Mouse (Mus musculus) midbrain, embryonic 14.5 days (tissue): ENCODE results near the gene Dnajb6. TPM values are rescaled to one million over a fixed set of nuclear protein-coding genes. Genes with fewer than 3 reads are reported as not detected.

Experiments
- ATAC-seq: fragments of 200-750 bp; cut with Nextera tagmentation; 2 replicates; pipeline ENCODE4 v1.8.0; 2017; ENCODE audit warnings: moderate number of reproducible peaks, moderate library complexity; ENCODE audit not compliant: low FRiP score, low TSS enrichment
- DNase-seq: peaks from one replicate; pipeline ENCODE4 v3.0.0-alpha.2; 2015
- H3K27ac ChIP-seq: fragments of 300-500 bp; sonication (generic); replicated peaks from 2 replicates; pipeline ENCODE4 v1.5.1; 2014; ENCODE audit warnings: mild to moderate bottlenecking, low read depth, low read length, moderate library complexity
- H3K27me3 ChIP-seq: fragments of 300-500 bp; sonication (generic); 2 replicates; pipeline ENCODE4 v1.6.1; 2014; ENCODE audit warnings: low read length, control low read depth, mixed read lengths; ENCODE audit not compliant: control insufficient read depth, insufficient read depth
- H3K36me3 ChIP-seq: fragments of 300-500 bp; sonication (generic); 2 replicates; pipeline ENCODE4 v1.6.1; 2014; ENCODE audit warnings: low read length, control low read depth; ENCODE audit not compliant: control insufficient read depth, insufficient read depth
- H3K4me1 ChIP-seq: fragments of 300-500 bp; sonication (generic); 2 replicates; pipeline ENCODE4 v1.6.1; 2014; ENCODE audit warnings: mild to moderate bottlenecking, antibody characterized with exemption, low read length, control low read depth; ENCODE audit not compliant: control insufficient read depth, insufficient read depth
- H3K4me2 ChIP-seq: fragments of 300-500 bp; sonication (generic); 2 replicates; pipeline ENCODE4 v1.6.1; 2014; ENCODE audit warnings: mild to moderate bottlenecking, low read length, moderate library complexity
- H3K4me3 ChIP-seq: fragments of 300-500 bp; sonication (generic); replicated peaks from 2 replicates; pipeline ENCODE4 v1.5.1; 2014; ENCODE audit warnings: low read depth, low read length
- H3K9ac ChIP-seq: fragments of 300-500 bp; sonication (generic); replicated peaks from 2 replicates; pipeline ENCODE4 v1.6.1; 2014; ENCODE audit warnings: mild to moderate bottlenecking, low read length, moderate library complexity
- H3K9me3 ChIP-seq: fragments of 300-500 bp; sonication (generic); 2 replicates; pipeline ENCODE4 v1.6.1; 2016; ENCODE audit warnings: low read length, control low read depth, mixed read lengths; ENCODE audit not compliant: control insufficient read depth
- WGBS: fragments of 180-500 bp; shearing (Covaris S2); extraction: QIAGEN DNeasy Blood & Tissue Kit; methylation state at CpG from one replicate; pipeline ENCODE4 v1.1.7; 2014; 5-methylcytosine and 5-hydroxymethylcytosine counted together
- polyA plus RNA-seq: library from polyadenylated mRNA; unstranded; fragments of >200 nt; fragmentation: Nextera tagmentation; extraction: Ambion mirVana; gene quantifications from 2 replicates; pipeline ENCODE4 v1.2.1, GENCODE M21; 2014

The Dnajb6 gene
- polyA plus RNA-seq, 1 experiment from 2014 or later = 353 TPM

DNA sequence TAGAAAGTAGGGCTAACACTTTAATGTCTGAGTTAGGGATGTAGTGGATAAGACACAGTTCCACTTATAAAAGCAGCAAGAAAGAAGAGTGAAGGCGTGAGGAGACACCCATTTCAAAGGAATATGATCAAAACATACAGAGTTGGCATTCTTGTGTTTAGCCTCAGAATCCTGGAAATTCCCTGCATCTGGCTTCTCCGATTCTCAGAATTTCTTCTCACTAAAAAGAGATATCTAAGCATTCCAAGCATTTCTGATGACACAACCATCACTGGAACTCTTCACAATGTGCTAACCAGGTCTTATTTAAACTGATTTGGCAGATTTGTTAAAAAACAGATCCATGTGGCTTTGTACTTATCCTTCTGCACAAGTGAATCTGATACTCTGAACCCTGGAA is 112.6 kb downstream of the Dnajb6 start:
- no peak for ATAC-seq

DNA sequence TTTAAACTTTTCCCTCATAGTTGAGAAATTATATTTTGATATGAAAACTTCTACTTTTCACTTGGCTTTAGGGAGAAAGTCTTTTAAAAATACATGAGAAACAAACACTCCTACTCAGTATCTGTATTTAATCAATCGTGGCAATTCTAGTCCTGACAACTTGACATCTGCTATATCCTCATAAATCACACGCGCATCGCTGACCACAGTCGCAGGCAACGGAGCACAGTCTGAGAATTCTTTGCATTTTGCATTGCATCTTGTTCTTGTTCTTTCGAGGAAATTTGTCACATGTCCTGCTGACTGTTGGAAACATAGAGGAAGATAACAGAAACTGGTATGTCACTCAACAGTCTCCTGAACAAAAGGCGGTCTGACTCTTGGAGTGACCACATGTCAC is 116.9 kb downstream of the Dnajb6 start:
- Histone ChIP-seq H3K9me3 (no peaks in the 10 kb centered on the region), H3K27me3 (no peaks in the 10 kb centered on the region), H3K4me3 (no peak overlapping the region), H3K9ac (no peak overlapping the region), H3K36me3 (no peaks in the 10 kb centered on the region), H3K4me2 (no peak overlapping the region), H3K4me1 (no peaks in the 10 kb centered on the region), H3K27ac (no peak overlapping the region)
- DNase-seq (peak; percentile 1), ATAC-seq (no peak)
- WGBS = 80% methylated on average over 8 of the region's 8 CpGs

More for the DNA sequence above, 112.6 kb downstream of the Dnajb6 start:
- H3K4me3 ChIP-seq = no peak overlapping the region
- no peak overlapping the region for H3K27ac ChIP-seq
- H3K4me1 ChIP-seq = no peaks in the 10 kb centered on the region
- H3K36me3 ChIP-seq = no peaks in the 10 kb centered on the region
- no peak for DNase-seq
- no peaks in the 10 kb centered on the region for H3K9me3 ChIP-seq
- H3K27me3 ChIP-seq = no peaks in the 10 kb centered on the region
- 90% methylated on average over 2 of the region's 2 CpGs for WGBS
- H3K9ac ChIP-seq = no peak overlapping the region
- H3K4me2 ChIP-seq = no peak overlapping the region

DNA sequence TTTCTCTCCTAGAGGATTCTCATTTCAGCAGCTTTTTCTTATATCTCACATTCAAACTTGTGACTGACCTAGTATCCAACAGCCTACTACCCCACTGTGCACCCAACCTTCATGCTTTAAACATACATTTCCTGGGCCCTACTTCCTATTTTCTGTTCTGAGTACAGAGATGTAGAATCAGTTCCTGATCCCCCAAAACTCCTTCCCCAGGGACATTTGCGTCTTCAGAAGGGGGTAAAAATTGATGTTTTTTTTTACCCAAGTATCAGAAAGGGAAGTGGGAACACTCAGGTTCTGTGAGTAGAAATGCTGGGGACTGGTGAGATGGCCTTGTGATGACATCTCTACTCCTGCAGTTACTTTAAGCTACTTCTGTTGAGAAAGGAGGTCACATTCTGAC is 117.5 kb downstream of the Dnajb6 start:
- no peak for DNase-seq
- 94% methylated on average over 1 of the region's 1 CpGs for whole genome bisulfite sequencing
- no peak overlapping the region for H3K4me3 ChIP-seq
- no peaks in the 10 kb centered on the region for H3K36me3 ChIP-seq
- no peaks in the 10 kb centered on the region for H3K4me1 ChIP-seq
- no peaks in the 10 kb centered on the region for H3K9me3 ChIP-seq
- no peak overlapping the region for H3K4me2 ChIP-seq
- no peaks in the 10 kb centered on the region for H3K27me3 ChIP-seq
- no peak for ATAC-seq
- H3K27ac ChIP-seq = no peak overlapping the region
- no peak overlapping the region for H3K9ac ChIP-seq

DNA sequence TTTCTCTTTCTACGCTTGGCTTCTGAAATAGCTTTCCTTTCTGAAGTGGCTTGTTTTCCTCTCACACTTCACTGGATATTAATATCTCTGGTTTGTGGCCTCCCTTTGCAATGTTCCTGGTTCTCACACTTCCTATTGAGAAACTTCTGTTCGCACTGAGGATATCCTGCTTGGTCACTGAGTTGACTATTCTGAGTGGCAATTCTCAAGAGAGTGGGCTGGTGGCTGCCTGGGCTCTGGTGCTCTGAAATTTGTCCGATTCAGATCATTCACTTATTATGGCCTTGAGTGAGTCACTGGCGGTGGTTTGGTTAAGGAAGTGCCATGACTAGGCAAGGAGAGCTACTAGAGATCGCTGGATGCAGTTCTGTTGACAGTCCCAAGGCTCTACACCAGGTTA is 118.9 kb downstream of the Dnajb6 start:
- Histone ChIP-seq H3K9me3 (no peaks in the 10 kb centered on the region), H3K4me3 (no peak overlapping the region), H3K4me1 (no peaks in the 10 kb centered on the region), H3K27ac (no peak overlapping the region), H3K27me3 (no peaks in the 10 kb centered on the region), H3K36me3 (no peaks in the 10 kb centered on the region), H3K4me2 (no peak overlapping the region), H3K9ac (no peak overlapping the region)
- no peak for DNase-seq
- no peak for ATAC-seq
- WGBS = 87% methylated on average over 5 of the region's 5 CpGs

DNA sequence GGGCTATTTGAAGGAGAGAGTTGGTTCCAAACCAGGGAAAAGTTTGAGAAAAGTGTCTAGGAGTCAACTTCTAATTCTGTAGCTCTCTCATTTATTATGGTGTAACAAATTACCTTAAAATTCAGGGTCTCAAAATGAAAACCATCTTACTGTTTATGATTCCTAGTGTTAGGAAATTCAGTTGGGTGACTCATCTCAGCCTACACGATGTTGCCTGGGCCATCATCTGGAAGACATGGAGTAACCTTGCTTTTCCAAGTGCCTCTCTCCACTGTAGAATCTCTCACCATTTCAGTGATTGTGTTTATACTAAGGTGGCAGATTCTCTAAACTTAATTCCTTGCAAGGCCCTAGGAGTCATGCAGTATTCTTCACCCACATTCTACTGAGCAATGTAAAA is 119.5 kb downstream of the Dnajb6 start:
- Histone ChIP-seq H3K4me1 (no peaks in the 10 kb centered on the region), H3K36me3 (no peaks in the 10 kb centered on the region), H3K4me2 (no peak overlapping the region), H3K27me3 (no peaks in the 10 kb centered on the region), H3K9me3 (no peaks in the 10 kb centered on the region), H3K9ac (no peak overlapping the region), H3K4me3 (no peak overlapping the region), H3K27ac (no peak overlapping the region)
- DNase-seq (no peak), ATAC-seq (no peak)
- WGBS = 84% methylated on average over 1 of the region's 1 CpGs

DNA sequence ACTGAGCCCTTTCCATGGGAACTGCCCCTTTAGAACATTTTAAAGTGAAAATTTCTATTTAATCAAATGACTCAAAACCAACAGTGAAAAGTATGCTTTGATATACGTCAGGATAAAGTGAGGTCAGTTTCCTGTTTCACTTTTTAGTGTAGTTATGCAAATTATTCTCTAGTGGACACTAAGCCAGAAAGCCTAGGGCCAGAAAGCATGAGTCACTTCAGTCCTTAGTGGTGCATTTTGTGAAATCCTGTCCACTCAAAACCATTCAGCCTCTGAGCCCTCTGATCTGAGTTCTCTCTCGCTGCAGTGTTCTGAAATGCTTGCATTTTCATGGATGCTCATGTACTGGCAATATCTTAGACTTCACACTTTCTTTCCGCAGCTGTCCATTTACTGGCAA is 126.0 kb downstream of the Dnajb6 start:
- 84% methylated on average over 3 of the region's 3 CpGs for whole genome bisulfite sequencing
- no peaks in the 10 kb centered on the region for H3K36me3 ChIP-seq
- no peaks in the 10 kb centered on the region for H3K27me3 ChIP-seq
- ATAC-seq (no peak), DNase-seq (no peak)
- H3K4me1 ChIP-seq = no peaks in the 10 kb centered on the region
- no peak overlapping the region for H3K4me2 ChIP-seq
- no peak overlapping the region for H3K27ac ChIP-seq
- H3K9ac ChIP-seq = no peak overlapping the region
- no peaks in the 10 kb centered on the region for H3K9me3 ChIP-seq
- no peak overlapping the region for H3K4me3 ChIP-seq

DNA sequence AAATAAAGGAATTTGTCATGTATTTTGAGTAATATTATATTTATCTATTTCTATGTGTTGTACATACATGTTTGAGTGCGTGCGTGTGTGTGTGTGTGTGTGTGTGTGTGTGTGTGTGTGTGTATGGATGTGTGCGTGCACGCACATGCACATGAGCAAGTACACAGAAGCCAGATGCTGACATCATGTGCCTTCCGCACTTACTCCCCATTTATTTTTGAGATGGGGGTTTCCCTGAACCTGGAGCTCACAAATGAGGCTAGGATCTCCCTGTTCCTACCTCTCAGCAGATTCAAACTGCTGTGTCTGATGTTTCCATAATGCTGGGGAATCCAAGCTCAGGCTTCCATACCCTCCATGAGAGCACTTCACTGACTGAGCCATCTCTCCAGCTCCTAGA is 126.9 kb downstream of the Dnajb6 start:
- no peaks in the 10 kb centered on the region for H3K27me3 ChIP-seq
- H3K4me2 ChIP-seq = no peak overlapping the region
- no peak overlapping the region for H3K27ac ChIP-seq
- H3K4me3 ChIP-seq = no peak overlapping the region
- no peak for ATAC-seq
- H3K9me3 ChIP-seq = no peaks in the 10 kb centered on the region
- H3K9ac ChIP-seq = no peak overlapping the region
- DNase-seq = no peak
- no peaks in the 10 kb centered on the region for H3K4me1 ChIP-seq
- H3K36me3 ChIP-seq = no peaks in the 10 kb centered on the region
- 95% methylated on average over 5 of the region's 5 CpGs for WGBS

DNA sequence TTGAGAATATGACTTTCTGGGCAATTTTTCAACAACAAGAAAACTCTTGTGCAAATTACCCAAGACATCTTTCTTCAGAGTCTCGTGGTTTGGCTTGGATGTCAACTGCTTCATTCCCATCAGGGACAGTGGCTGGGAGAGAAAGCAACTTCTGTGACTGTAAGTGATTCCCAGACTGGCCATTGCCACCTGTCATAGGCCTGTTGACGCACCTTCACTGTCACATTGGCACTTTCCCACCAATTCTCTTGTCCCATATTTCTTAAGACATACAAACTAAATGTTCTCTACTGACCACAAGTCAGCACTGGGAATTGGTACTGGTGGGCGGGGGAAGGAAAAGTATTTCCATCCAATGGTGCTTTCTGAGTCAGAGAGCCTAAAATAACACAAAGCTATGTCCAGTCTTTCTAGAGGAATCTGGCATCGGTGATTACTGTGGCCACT is 128.8 kb downstream of the Dnajb6 start:
- ATAC-seq (no peak), DNase-seq (no peak)
- no peak overlapping the region for H3K4me3 ChIP-seq

DNA sequence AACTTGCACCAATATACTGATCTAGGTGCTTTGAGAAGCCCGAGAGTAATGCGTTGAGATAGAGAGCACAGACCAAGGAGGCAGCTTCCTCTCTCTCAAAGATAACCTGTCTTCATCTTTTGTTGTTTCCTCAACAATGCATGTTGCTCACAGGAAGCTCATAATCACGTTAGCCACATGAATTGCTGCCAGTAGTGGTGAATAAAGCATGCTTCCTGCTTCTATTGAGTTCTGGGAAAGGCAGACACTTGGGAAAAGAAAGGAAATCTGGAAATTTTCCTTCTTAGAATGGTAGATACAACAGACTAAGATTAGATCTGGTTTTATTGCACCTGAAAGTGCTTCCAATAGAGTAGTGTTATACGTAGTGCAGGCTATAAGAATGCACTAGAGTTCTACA is 129.5 kb downstream of the Dnajb6 start:
- 68% methylated on average over 4 of the region's 4 CpGs for WGBS
- H3K27me3 ChIP-seq = no peaks in the 10 kb centered on the region
- no peak overlapping the region for H3K27ac ChIP-seq
- no peak overlapping the region for H3K9ac ChIP-seq
- H3K4me3 ChIP-seq = no peak overlapping the region
- H3K4me2 ChIP-seq = no peak overlapping the region
- DNase-seq (no peak), ATAC-seq (no peak)
- no peaks in the 10 kb centered on the region for H3K9me3 ChIP-seq
- no peaks in the 10 kb centered on the region for H3K36me3 ChIP-seq
- no peaks in the 10 kb centered on the region for H3K4me1 ChIP-seq

More for the DNA sequence above, 128.8 kb downstream of the Dnajb6 start:
- H3K9ac ChIP-seq = no peak overlapping the region
- no peak overlapping the region for H3K27ac ChIP-seq
- H3K27me3 ChIP-seq = no peaks in the 10 kb centered on the region
- no peak overlapping the region for H3K4me2 ChIP-seq
- H3K9me3 ChIP-seq = no peaks in the 10 kb centered on the region
- H3K36me3 ChIP-seq = no peaks in the 10 kb centered on the region
- H3K4me1 ChIP-seq = no peaks in the 10 kb centered on the region
- WGBS = 88% methylated on average over 4 of the region's 4 CpGs
